Mouse (Mus musculus): ENCODE measurements at regions not wholly inside any gene's neighbourhood (a gene's known extent, or its start where the extent isn't known, plus 50 kb on each side); places are given as distances from the start of the nearest gene placed in this dataset.
A peak's percentile ranks its signal among the peaks of the same experiment; 100 is the strongest.

DNA sequence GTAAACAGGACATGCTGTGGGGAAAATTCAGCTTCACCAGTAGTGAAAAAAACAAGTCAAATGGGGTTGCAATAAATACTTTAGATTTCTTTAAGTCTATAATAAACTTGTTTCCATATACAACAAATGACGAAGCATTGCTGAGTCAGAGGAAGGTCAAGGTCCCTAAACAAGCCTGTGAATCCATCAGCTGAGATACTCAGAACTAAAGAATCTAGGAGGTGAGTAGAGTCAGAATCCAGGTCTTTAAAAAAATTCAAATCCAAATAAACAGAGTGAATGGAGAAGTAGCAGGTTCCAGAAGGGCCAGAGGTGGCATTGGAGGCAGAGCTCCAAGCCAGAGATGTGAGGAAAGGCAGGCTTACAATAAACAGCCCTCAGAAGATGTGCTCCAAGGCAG lies 2301.1 kb upstream of the Gm7489 start:
- no peaks in the 10 kb centered on the region for H3K4me1 ChIP-seq (ENCODE audit: control insufficient read depth, insufficient read depth, low read length)
- no peak overlapping the region for H3K4me2 ChIP-seq (replicated peaks; ENCODE audit: low read depth, low read length)
- H3K36me3 ChIP-seq (ENCODE audit: control insufficient read depth, insufficient read depth, low read length), result no peaks in the 10 kb centered on the region
- 64% methylated on average over 1 of the region's 1 CpGs for WGBS
- no peaks in the 10 kb centered on the region for H3K9me3 ChIP-seq (ENCODE audit: control insufficient read depth, low read depth, low read length)
- no peak overlapping the region for H3K27ac ChIP-seq (ENCODE audit: low read length)
- H3K4me3 ChIP-seq (ENCODE audit: low read depth, low read length), result no peak overlapping the region
- no peak for ATAC-seq (ENCODE audit: insufficient number of reproducible peaks, insufficient read depth, low FRiP score, low read depth)
- no peaks in the 10 kb centered on the region for H3K27me3 ChIP-seq (ENCODE audit: control insufficient read depth, insufficient read depth, low read length)
- no peak overlapping the region for H3K9ac ChIP-seq (replicated peaks; ENCODE audit: low read depth, low read length)

DNA sequence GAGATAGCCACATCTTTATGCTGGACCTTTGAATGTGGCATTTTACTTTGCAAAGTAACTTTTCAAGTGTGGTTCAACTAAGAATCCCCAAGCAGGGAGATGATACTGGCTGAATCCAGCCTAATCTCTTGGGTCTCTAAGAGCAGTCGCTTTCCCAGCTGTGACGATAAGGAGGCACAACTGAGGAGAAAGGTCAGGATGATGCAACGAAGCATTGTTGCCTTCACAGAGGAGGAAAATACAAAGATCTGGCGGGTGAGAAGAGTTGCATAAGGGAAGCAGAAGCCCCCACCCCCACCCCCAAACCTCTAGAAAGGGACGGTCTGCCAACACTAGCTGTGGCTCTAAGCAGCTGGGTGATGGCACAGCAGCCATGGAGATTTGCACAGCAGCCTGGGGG lies 2298.6 kb upstream of the Gm7489 start:
- H3K9ac ChIP-seq (replicated peaks; ENCODE audit: low read depth, low read length), result no peak overlapping the region
- H3K9me3 ChIP-seq (ENCODE audit: control insufficient read depth, low read depth, low read length), result no peaks in the 10 kb centered on the region
- no peaks in the 10 kb centered on the region for H3K4me1 ChIP-seq (ENCODE audit: control insufficient read depth, insufficient read depth, low read length)
- H3K27ac ChIP-seq (ENCODE audit: low read length), result no peak overlapping the region
- no peaks in the 10 kb centered on the region for H3K27me3 ChIP-seq (ENCODE audit: control insufficient read depth, insufficient read depth, low read length)
- 82% methylated on average over 5 of the region's 5 CpGs for WGBS
- no peak for ATAC-seq (ENCODE audit: insufficient number of reproducible peaks, insufficient read depth, low FRiP score, low read depth)
- no peak overlapping the region for H3K4me3 ChIP-seq (ENCODE audit: low read depth, low read length)
- H3K4me2 ChIP-seq (replicated peaks; ENCODE audit: low read depth, low read length), result no peak overlapping the region
- H3K36me3 ChIP-seq (ENCODE audit: control insufficient read depth, insufficient read depth, low read length), result no peaks in the 10 kb centered on the region

- Histone ChIP-seq H3K36me3 (ENCODE audit: control insufficient read depth, insufficient read depth, low read length) (no peaks in the 10 kb centered on the region), H3K9ac (replicated peaks; ENCODE audit: low read depth, low read length) (0 out of 2 replicates have a peak overlapping the region, but pooled peaks have one; percentile 14), H3K9me3 (ENCODE audit: control insufficient read depth, low read depth, low read length) (no peaks in the 10 kb centered on the region), H3K27me3 (ENCODE audit: control insufficient read depth, insufficient read depth, low read length) (no peaks in the 10 kb centered on the region), H3K4me1 (ENCODE audit: control insufficient read depth, insufficient read depth, low read length) (no peaks in the 10 kb centered on the region), H3K4me2 (replicated peaks; ENCODE audit: low read depth, low read length) (peak overlapping the region; percentile 27; the same call in 1 of the 2 replicates), H3K4me3 (ENCODE audit: low read depth, low read length) (no peak overlapping the region), H3K27ac (ENCODE audit: low read length) (no peak overlapping the region)
- WGBS, result 49% methylated on average over 17 of the region's 17 CpGs
- no peak for ATAC-seq (ENCODE audit: insufficient number of reproducible peaks, insufficient read depth, low FRiP score, low read depth)
These were observed 2293.2 kb upstream of the Gm7489 start for GRCm38 (mm10) chr15:51591406-51592068.

- Histone ChIP-seq H3K27ac (ENCODE audit: low read length) (no peak overlapping the region), H3K4me3 (ENCODE audit: low read depth, low read length) (no peak overlapping the region)
- peak; percentile 42; the same call in 1 of the 2 replicates for ATAC-seq (ENCODE audit: insufficient number of reproducible peaks, insufficient read depth, low FRiP score, low read depth)
These were observed 2292.7 kb upstream of the Gm7489 start for GRCm38 (mm10) chr15:51592069-51592435.

GRCm38 (mm10) chr15:51592511-51593498 lies 2291.9 kb upstream of the Gm7489 start:
- H3K9ac ChIP-seq (replicated peaks; ENCODE audit: low read depth, low read length), result no peak overlapping the region
- H3K4me1 ChIP-seq (ENCODE audit: control insufficient read depth, insufficient read depth, low read length), result no peaks in the 10 kb centered on the region
- H3K9me3 ChIP-seq (ENCODE audit: control insufficient read depth, low read depth, low read length), result no peaks in the 10 kb centered on the region
- H3K4me3 ChIP-seq (ENCODE audit: low read depth, low read length), result no peak overlapping the region
- WGBS, result 78% methylated on average over 13 of the region's 13 CpGs
- no peak overlapping the region for H3K4me2 ChIP-seq (replicated peaks; ENCODE audit: low read depth, low read length)
- H3K27me3 ChIP-seq (ENCODE audit: control insufficient read depth, insufficient read depth, low read length), result no peaks in the 10 kb centered on the region
- no peak overlapping the region for H3K27ac ChIP-seq (ENCODE audit: low read length)
- H3K36me3 ChIP-seq (ENCODE audit: control insufficient read depth, insufficient read depth, low read length), result no peaks in the 10 kb centered on the region
- peak; percentile 67; the same call in 1 of the 2 replicates for ATAC-seq (ENCODE audit: insufficient number of reproducible peaks, insufficient read depth, low FRiP score, low read depth)

More at GRCm38 (mm10) chr15:51592069-51592435, 2292.7 kb upstream of the Gm7489 start:
- Histone ChIP-seq H3K36me3 (ENCODE audit: control insufficient read depth, insufficient read depth, low read length) (no peaks in the 10 kb centered on the region), H3K27me3 (ENCODE audit: control insufficient read depth, insufficient read depth, low read length) (no peaks in the 10 kb centered on the region), H3K4me2 (replicated peaks; ENCODE audit: low read depth, low read length) (peak overlapping the region; percentile 27; the same call in 1 of the 2 replicates), H3K9me3 (ENCODE audit: control insufficient read depth, low read depth, low read length) (no peaks in the 10 kb centered on the region), H3K4me1 (ENCODE audit: control insufficient read depth, insufficient read depth, low read length) (no peaks in the 10 kb centered on the region), H3K9ac (replicated peaks; ENCODE audit: low read depth, low read length) (no peak overlapping the region)
- WGBS, result 49% methylated on average over 9 of the region's 9 CpGs

- no peak for ATAC-seq (ENCODE audit: insufficient number of reproducible peaks, insufficient read depth, low FRiP score, low read depth)
These were observed 2290.6 kb upstream of the Gm7489 start for GRCm38 (mm10) chr15:51594060-51594459.

GRCm38 (mm10) chr15:51595655-51596054 lies 2289.1 kb upstream of the Gm7489 start:
- H3K4me3 ChIP-seq (ENCODE audit: low read depth, low read length), result no peak overlapping the region
- no peaks in the 10 kb centered on the region for H3K4me1 ChIP-seq (ENCODE audit: control insufficient read depth, insufficient read depth, low read length)
- no peak overlapping the region for H3K27ac ChIP-seq (ENCODE audit: low read length)
- H3K4me2 ChIP-seq (replicated peaks; ENCODE audit: low read depth, low read length), result no peak overlapping the region
- WGBS, result 69% methylated on average over 1 of the region's 1 CpGs
- H3K27me3 ChIP-seq (ENCODE audit: control insufficient read depth, insufficient read depth, low read length), result no peaks in the 10 kb centered on the region
- H3K36me3 ChIP-seq (ENCODE audit: control insufficient read depth, insufficient read depth, low read length), result no peaks in the 10 kb centered on the region
- no peak for ATAC-seq (ENCODE audit: insufficient number of reproducible peaks, insufficient read depth, low FRiP score, low read depth)
- no peaks in the 10 kb centered on the region for H3K9me3 ChIP-seq (ENCODE audit: control insufficient read depth, low read depth, low read length)
- H3K9ac ChIP-seq (replicated peaks; ENCODE audit: low read depth, low read length), result no peak overlapping the region

More at GRCm38 (mm10) chr15:51594060-51594459, 2290.6 kb upstream of the Gm7489 start:
- Histone ChIP-seq H3K4me1 (ENCODE audit: control insufficient read depth, insufficient read depth, low read length) (no peaks in the 10 kb centered on the region), H3K4me2 (replicated peaks; ENCODE audit: low read depth, low read length) (no peak overlapping the region), H3K9me3 (ENCODE audit: control insufficient read depth, low read depth, low read length) (no peaks in the 10 kb centered on the region), H3K4me3 (ENCODE audit: low read depth, low read length) (no peak overlapping the region), H3K27me3 (ENCODE audit: control insufficient read depth, insufficient read depth, low read length) (no peaks in the 10 kb centered on the region), H3K9ac (replicated peaks; ENCODE audit: low read depth, low read length) (no peak overlapping the region), H3K36me3 (ENCODE audit: control insufficient read depth, insufficient read depth, low read length) (no peaks in the 10 kb centered on the region), H3K27ac (ENCODE audit: low read length) (no peak overlapping the region)
- 62% methylated on average over 5 of the region's 5 CpGs for WGBS

GRCm38 (mm10) chr15:51597841-51598240 lies 2286.9 kb upstream of the Gm7489 start:
- no peaks in the 10 kb centered on the region for H3K27me3 ChIP-seq (ENCODE audit: control insufficient read depth, insufficient read depth, low read length)
- ATAC-seq (ENCODE audit: insufficient number of reproducible peaks, insufficient read depth, low FRiP score, low read depth), result no peak
- H3K4me2 ChIP-seq (replicated peaks; ENCODE audit: low read depth, low read length), result no peak overlapping the region
- H3K36me3 ChIP-seq (ENCODE audit: control insufficient read depth, insufficient read depth, low read length), result no peaks in the 10 kb centered on the region
- no peak overlapping the region for H3K9ac ChIP-seq (replicated peaks; ENCODE audit: low read depth, low read length)
- no peak overlapping the region for H3K4me3 ChIP-seq (ENCODE audit: low read depth, low read length)
- H3K4me1 ChIP-seq (ENCODE audit: control insufficient read depth, insufficient read depth, low read length), result no peaks in the 10 kb centered on the region
- no peak overlapping the region for H3K27ac ChIP-seq (ENCODE audit: low read length)
- 88% methylated on average over 3 of the region's 3 CpGs for WGBS
- no peaks in the 10 kb centered on the region for H3K9me3 ChIP-seq (ENCODE audit: control insufficient read depth, low read depth, low read length)

Data from stomach, embryonic 14.5 days (tissue).